Mouse (Mus musculus) frontal cortex, postnatal 14 days (tissue): ENCODE data around the gene Synj2.

ENCODE experiments used
- DNase-seq, 2 experiments: peaks; one replicate each; pipeline ENCODE4 v3.0.0; 2022; ENCODE audit warnings: low spot score in 2 of 2

Synj2 gene

GRCm38 (mm10) chr17:5941230-5942043 is at the start of gene Synj2:
Gene Synj2, plus strand, starts transcription at chr17:5941280.
- no peak for DNase-seq

- DNase-seq, result no peak
These were observed 49.0 kb upstream of the Synj2 start for GRCm38 (mm10) chr17:5891933-5892683.

- no peak for DNase-seq
These were observed 48.0 kb upstream of the Synj2 start for GRCm38 (mm10) chr17:5893092-5893491.

- no peak for DNase-seq
These were observed 47.4 kb upstream of the Synj2 start for GRCm38 (mm10) chr17:5893574-5894148.

GRCm38 (mm10) chr17:5896066-5896465 is 45.0 kb upstream of the Synj2 start:
- no peak for DNase-seq

- DNase-seq, result no peak
These were observed 44.5 kb upstream of the Synj2 start for GRCm38 (mm10) chr17:5896607-5897006.

DNA sequence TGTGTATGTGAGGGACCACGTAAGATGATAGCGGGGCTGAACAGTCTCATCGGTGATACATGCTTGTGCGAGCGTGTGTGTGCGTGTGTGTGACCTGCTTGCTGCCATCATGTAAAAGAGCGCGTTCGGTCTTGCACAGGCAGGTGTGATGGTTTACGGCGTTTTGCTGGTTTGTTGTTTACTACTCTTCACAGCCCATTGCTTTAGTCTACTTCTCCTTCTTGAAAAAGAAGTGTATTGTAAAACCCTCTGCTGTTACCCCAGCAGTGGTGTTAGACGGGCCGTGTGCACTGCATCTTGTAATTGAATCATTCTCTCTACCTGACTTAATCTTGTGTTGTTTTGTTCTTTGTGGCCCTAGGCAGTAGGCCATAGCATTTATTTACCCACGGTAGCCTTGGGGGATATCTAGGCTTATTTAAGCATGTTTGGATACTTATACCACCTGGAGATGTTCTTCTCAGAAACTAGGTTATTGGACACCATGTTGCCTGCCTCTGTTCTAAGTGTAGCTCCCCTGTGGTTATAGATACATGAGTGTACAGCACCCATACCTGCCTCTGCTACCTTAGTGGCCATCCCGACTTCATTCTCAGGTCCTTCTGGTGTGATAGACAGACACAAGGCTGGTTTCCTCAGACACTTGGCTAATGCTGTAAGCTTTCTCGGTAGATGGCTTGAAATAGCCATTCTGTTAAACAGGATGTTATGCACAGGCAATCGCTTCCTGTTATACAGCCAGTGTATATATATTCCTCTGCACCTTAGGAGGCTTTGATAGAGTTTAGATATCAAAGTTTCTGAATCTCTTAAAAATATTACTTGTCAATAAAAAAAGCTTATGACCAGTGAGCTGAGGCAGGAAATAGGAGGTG is 43.5 kb upstream of the Synj2 start:
- no peak for DNase-seq

GRCm38 (mm10) chr17:5899251-5899650 is 41.8 kb upstream of the Synj2 start:
- DNase-seq, result no peak

DNA sequence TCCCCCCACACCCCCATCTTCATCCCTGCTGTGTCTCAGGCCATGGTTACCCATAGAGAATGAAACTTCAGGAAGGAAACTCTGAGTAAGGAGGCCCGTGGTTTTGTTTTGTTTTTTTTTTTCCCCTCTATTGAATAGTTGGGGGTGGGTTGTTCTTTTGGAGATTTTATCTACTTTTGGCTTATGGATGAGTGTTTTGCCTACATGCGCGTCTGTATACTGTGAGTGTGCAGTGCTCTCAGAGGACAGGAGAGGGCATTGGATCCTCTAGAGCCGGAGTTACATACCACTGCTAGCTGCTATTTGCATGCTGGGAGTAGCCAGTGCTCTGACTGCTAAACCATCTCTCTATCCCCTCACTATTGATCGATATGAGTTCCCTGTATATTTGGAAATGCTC is 39.7 kb upstream of the Synj2 start:
- no peak for DNase-seq

GRCm38 (mm10) chr17:5903630-5904301 is 37.3 kb upstream of the Synj2 start:
- DNase-seq, result no peak

DNA sequence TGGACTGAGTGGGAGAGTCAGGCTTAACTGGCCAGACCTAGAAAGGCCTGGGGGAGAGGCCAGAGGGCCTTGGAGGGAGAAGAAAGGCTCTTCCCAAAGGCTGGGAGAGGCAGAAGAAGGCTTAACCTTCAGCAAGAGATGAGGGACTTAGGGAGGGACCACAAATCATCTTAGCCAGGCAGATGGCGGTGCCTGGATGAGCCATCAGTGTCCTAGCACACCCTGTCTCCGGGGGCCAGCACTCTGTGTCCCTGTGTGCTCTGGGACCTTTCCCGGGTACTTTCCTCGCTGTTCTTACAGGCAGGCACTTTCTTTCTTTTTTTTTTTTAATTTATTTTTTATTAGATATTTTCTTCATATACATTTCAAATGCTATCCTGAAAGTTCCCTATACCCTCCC is 31.4 kb upstream of the Synj2 start:
- no peak for DNase-seq

GRCm38 (mm10) chr17:5911591-5911990 is 29.5 kb upstream of the Synj2 start:
- peak; percentile 42 to 59 for DNase-seq

DNA sequence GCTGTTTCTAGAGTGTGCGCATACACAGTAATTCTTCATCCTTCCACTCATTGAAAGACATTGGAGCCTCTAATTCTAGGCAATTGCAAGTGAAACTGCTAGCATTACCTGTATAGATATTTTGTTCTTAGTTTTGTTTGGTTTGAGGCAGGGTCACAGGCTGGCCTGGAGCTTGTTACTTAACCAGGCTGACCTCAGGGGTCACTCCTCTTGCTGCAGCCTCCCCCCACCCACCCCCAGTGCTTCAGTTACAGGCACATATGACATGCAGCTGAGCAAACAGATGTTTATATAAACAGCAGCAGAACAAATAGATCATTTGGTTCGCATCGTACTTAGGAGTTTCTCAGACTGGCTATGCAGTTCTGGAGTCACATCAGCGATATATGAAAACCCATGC is 28.3 kb upstream of the Synj2 start:
- no peak for DNase-seq

GRCm38 (mm10) chr17:5914217-5914616 is 26.9 kb upstream of the Synj2 start:
- DNase-seq, result no peak

- no peak for DNase-seq
These were observed 19.1 kb upstream of the Synj2 start for GRCm38 (mm10) chr17:5921954-5922353.

- peak in 1 of 2 experiments; percentile 51 for DNase-seq
These were observed 17.8 kb upstream of the Synj2 start for GRCm38 (mm10) chr17:5923281-5923680.

GRCm38 (mm10) chr17:5924238-5924637 is 16.8 kb upstream of the Synj2 start:
- peak in 1 of 2 experiments; percentile 42 for DNase-seq

- DNase-seq, result no peak
These were observed 14.4 kb upstream of the Synj2 start for GRCm38 (mm10) chr17:5926710-5927109.

DNA sequence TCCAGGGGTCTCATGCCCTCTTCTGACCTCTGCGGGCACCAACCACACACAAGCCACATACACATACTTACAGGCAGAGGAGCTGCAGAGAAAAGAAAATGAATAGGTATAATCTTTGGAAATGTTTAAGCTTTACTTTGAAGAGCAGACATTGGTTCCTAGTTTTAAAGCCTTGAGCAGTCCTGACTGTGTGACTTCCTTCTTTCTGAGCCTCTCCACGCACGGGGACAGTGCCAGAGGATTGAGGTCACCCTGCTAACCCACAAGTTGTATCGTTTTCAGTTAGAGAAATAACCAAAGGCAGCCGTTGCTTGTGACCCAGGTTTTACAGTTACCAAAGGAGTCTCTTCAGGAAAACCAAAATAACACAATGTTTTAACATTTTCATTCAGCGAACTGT is 12.0 kb upstream of the Synj2 start:
- no peak for DNase-seq

- DNase-seq, result no peak
These were observed 8.9 kb upstream of the Synj2 start for GRCm38 (mm10) chr17:5932161-5932560.
